Mouse (Mus musculus) layer of hippocampus, adult 8-10 months (tissue): ENCODE measurements around the gene Bpgm. TPM values are rescaled to one million over a fixed set of nuclear protein-coding genes. Genes with fewer than 3 reads are reported as not detected.

Experiments used
- DNase-seq, 2 experiments: peaks; one replicate each; pipeline ENCODE4 v3.0.0; 2022; ENCODE audit warnings: low spot score in 2 of 2
- total RNA-seq, 4 experiments: library from RNA; stranded (reverse); gene quantifications; 2 replicates each; pipeline ENCODE4 v1.2.4; 2022

Bpgm gene
- total RNA-seq, 4 experiments from 2014 or later = 63.6 to 68.3 (median 66.9) TPM

GRCm38 (mm10) chr6:34526389-34526788, 50.4 kb downstream of the Bpgm start:
- DNase-seq = no peak

- DNase-seq = no peak
Measured at GRCm38 (mm10) chr6:34528131-34528530, 52.1 kb downstream of the Bpgm start.

- DNase-seq = no peak
Measured at GRCm38 (mm10) chr6:34529992-34530391, 54.0 kb downstream of the Bpgm start.

GRCm38 (mm10) chr6:34533055-34533454, 57.0 kb downstream of the Bpgm start:
- DNase-seq = no peak

DNA sequence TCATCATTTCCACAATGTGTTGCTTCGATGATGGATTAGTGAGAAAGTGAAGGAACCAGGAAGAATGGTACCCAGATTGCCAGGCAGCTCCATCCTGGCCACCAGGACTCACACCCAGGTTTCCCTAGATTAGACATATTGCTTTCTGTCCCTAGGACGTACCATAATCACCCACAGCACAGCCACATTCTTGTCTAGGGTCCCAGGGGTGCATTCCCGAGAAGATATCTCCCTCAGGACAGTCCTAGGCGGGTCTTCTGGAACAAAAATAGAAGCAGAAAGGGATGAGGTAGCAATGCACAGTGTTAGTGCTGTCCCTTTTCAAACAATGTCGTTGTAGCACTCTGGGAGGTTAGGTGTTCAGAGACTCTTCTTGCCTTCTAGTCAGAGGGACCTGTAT, 57.9 kb downstream of the Bpgm start:
- no peak for DNase-seq

- no peak for DNase-seq
Measured at GRCm38 (mm10) chr6:34542866-34543265, 66.9 kb downstream of the Bpgm start.

GRCm38 (mm10) chr6:34543303-34544206, 67.5 kb downstream of the Bpgm start:
- no peak for DNase-seq

GRCm38 (mm10) chr6:34544207-34544602, 68.2 kb downstream of the Bpgm start:
- no peak for DNase-seq

DNA sequence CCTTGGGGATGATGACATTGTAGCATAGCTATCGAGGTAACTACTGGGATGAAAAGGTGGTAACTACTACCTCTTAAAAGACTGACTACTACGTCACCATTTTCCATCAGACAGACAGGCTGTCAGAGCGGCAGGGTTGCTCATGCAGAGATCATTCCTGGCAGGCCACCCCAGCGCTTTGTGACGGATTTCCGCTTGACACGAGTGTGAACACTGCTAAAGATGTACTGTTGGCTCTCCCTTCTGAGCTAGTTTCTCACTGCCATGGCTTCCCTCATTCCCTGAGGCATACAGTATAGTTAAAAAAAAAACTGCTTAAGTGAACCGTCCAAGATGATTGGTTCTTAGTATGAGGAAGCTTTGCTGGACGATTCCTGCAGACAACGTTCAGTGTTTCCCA, 69.3 kb downstream of the Bpgm start:
- DNase-seq = no peak

DNA sequence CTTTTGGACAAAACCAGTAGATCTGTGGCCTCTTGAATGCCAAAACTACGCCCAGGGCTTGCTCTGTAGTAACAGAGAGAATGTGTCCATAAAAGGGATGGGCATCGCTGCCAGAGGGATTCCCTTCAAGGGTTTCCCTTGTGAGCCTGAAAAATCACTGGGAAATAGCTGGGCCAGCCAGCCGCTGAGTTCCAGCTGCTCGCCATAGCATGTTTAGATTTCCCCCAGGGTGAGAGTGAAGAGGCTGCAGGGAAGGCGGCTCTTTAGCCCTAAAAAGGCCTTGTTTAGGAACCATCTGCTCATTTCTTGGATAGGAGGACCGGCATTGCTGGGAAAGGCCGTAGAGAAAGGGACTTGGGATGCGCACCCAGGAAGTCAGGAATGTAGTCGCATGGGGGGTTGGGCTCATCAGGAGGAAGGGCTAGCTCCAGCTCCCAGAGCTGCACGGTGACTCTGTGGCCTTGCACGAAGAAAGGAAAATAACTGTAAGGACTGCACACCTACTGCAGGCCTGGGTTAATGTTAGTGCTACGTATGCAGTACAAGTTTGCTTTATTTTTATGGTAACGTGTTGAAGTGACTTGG, 72.5 kb downstream of the Bpgm start:
- DNase-seq = no peak

- peak in 1 of 2 experiments; percentile 21 for DNase-seq
Measured at GRCm38 (mm10) chr6:34549017-34549416, 73.0 kb downstream of the Bpgm start.

DNA sequence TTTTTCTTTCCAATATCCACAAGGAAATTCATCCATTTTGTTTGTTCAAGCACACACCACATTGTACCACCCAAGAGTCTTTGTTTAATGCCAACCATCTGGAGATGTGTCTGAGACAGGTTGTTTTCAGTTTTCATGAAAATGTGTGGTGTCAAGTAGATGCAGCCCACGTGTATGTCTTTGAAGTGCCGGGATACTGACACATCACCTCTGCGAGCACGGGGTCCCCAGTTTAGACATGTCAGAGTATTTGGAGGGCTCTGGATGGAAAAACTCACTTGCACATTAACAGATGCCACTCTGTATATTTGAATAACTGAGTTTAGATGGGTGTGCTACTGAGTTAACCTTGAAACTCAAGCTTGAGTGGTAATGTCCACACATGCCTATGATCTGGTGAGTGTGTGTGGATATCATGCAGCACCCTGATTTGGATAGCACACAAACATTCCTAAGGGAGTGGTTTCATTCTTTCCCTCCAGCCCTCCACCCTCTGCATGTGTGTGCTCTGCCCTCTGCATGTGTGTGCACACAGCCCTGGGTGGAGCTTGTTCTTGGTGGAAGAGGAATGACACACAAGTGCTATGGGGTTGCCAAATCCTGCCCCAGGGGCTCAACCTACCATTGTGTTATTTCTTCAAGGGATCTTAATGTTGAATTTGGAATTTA, 76.6 kb downstream of the Bpgm start:
- DNase-seq = no peak

GRCm38 (mm10) chr6:34554291-34554997, 78.4 kb downstream of the Bpgm start:
- no peak for DNase-seq

Other genes starting within 250 kb of the Bpgm start
- 10 to 100 TPM; 44.6 to 55.6 (median 48.9) TPM for gene Akr1b3, start 158.7 kb upstream of the Bpgm start, total RNA-seq
- gene Akr1b8, start 122.1 kb upstream of the Bpgm start, total RNA-seq = 1 to 10 TPM in 2 of 4 experiments, under 1 TPM in 2; 0.35 to 3.3 (median 1.4) TPM
- 10 to 100 TPM; 27.6 to 30.6 (median 29.2) TPM for gene Akr1b10, start 92.0 kb upstream of the Bpgm start, total RNA-seq
- 1 to 10 TPM in 2 of 4 experiments, under 1 TPM in 1, not detected in 1; 0.50 to 1.3 (median 1.1) TPM for gene Akr1b7, start 63.9 kb upstream of the Bpgm start, total RNA-seq
- gene Cald1, start 122.3 kb downstream of the Bpgm start, total RNA-seq = 10 to 100 TPM; 28.3 to 38.6 (median 29.0) TPM